Mouse (Mus musculus): ENCODE data around the gene Fam71a.

- TF ChIP-seq CTCF (conservative IDR thresholded peaks at IDR 0.05 in 1 of 2, IDR thresholded peaks at IDR 0.05 in 1 of 2; ENCODE audit: low read depth in 2 of 2, low read length in 2 of 2) (no peak), MAZ (IDR thresholded peaks at IDR 0.05; ENCODE audit: low read depth, low read length) (0 out of 2 replicates have a peak, but pooled peaks have one; percentile 75), PAX5 (IDR thresholded peaks at IDR 0.05; ENCODE audit: low read length) (no peak)
These were observed 18.8 kb upstream of the Fam71a start for GRCm38 (mm10) chr1:191183163-191184065.

Data from CH12.LX (cell line).